Mouse (Mus musculus): Measurements from ENCODE around the gene Hepacam2. TPM values are rescaled to one million over a fixed set of nuclear protein-coding genes. Genes with fewer than 3 reads are reported as not detected.

Hepacam2 gene
- 1.1 TPM for total RNA-seq (2023)

DNA sequence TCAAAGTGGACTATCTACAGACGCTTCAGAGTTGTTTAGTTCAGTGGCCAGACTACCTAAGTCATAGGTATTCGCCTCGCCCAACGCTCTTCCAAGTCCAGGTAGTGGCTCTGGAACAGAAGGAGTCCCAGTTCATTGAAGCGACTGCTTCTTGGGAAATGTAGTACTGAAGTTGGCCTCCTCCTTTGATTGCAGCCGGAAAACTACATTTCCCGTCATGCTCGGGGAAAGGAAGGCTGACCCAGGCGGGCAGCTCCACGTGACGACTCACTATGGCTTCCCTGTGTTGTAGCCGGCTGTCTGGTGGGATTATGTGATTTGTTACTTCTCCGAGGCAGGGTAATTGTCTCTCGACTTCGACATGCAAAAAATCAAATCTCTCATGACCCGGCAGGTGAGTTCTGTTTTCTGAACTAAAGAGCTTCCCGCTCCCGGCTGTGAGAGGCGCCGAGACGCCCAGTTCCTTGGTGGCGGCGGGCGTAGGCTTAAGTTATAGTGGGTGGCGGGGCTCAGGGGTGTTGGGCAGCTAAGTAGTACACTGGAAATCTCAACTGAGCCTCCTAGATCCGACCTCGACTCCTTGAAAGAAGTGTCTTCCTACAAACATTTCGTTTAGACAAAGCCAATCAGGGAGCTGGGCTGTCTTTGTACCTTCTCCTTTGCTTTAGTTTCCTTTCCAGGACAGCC, at the start of gene Hepacam2, which contains the start of gene Vps50:
Gene Hepacam2 (minus strand): TSS at position 137 of the 687 bp plus-strand sequence.
Gene Vps50 (plus strand): TSS at position 221 of the 687 bp plus-strand sequence.

Other genes with a start within 250 kb of the Hepacam2 start
- 97.7 TPM for gene Samd9l, start 98.7 kb downstream of the Hepacam2 start, total RNA-seq (2023)
- 23.0 TPM for gene Vps50, start 84 bp upstream of the Hepacam2 start, total RNA-seq (2023)

All from CD8-positive naive resting alpha-beta T cell, adult 57 days (primary cell).